Mouse (Mus musculus) heart, postnatal 0 days (tissue): ENCODE measurements around the gene Krtap6-5. TPM values are rescaled to one million over a fixed set of nuclear protein-coding genes. Genes with fewer than 3 reads are reported as not detected.
"Not testable (repeated sequence)": the region's sequence is repeated elsewhere in the genome, so short reads cannot be mapped to it uniquely, and the experiment has no call there.

ENCODE experiments used
- ATAC-seq: fragments of 200-750 bp; cut with Nextera tagmentation; 2 replicates; pipeline ENCODE4 v1.8.0; 2017; ENCODE audit warnings: low read depth, moderate number of reproducible peaks, moderate library complexity; ENCODE audit not compliant: insufficient read depth
- DNase-seq: peaks from one replicate; pipeline ENCODE4 v3.0.0-alpha.2; 2016; ENCODE audit warnings: low spot score
- H3K27ac ChIP-seq: fragments of 300-500 bp; sonication (generic); 2 replicates; pipeline ENCODE4 v1.5.1; 2014; ENCODE audit warnings: low read depth, mild to moderate bottlenecking
- H3K27me3 ChIP-seq: fragments of 300-500 bp; sonication (generic); 2 replicates; pipeline ENCODE4 v1.6.1; 2014; ENCODE audit warnings: low read length, mixed read lengths; ENCODE audit not compliant: control insufficient read depth, insufficient read depth
- H3K36me3 ChIP-seq: fragments of 300-500 bp; sonication (generic); replicated peaks from 2 replicates; pipeline ENCODE4 v1.6.1; 2014; ENCODE audit warnings: low read length, mixed read lengths; ENCODE audit not compliant: control insufficient read depth, insufficient read depth
- H3K4me1 ChIP-seq: fragments of 300-500 bp; sonication (generic); 2 replicates; pipeline ENCODE4 v1.6.1; 2014; ENCODE audit warnings: antibody characterized with exemption; ENCODE audit not compliant: control insufficient read depth, insufficient read depth
- H3K4me2 ChIP-seq: fragments of 300-500 bp; sonication (generic); 2 replicates; pipeline ENCODE4 v1.6.1; 2014; ENCODE audit warnings: low read depth, mild to moderate bottlenecking, low read length, moderate library complexity
- H3K4me3 ChIP-seq: fragments of 300-500 bp; sonication (generic); 2 replicates; pipeline ENCODE4 v1.5.1; 2014; ENCODE audit warnings: low read depth, low read length
- H3K9ac ChIP-seq: fragments of 300-500 bp; sonication (generic); replicated peaks from 2 replicates; pipeline ENCODE4 v1.6.1; 2014; ENCODE audit warnings: low read depth, low read length, mixed read lengths
- H3K9me3 ChIP-seq: fragments of 300-500 bp; sonication (generic); replicated peaks from 2 replicates; pipeline ENCODE4 v1.6.1; 2016; ENCODE audit warnings: low read length; ENCODE audit not compliant: control insufficient read depth
- CTCF ChIP-seq: IDR thresholded peaks from 2 replicates; pipeline ENCODE4 v1.5.1; 2016; ENCODE audit warnings: antibody characterized with exemption, control low read depth, low read depth
- EP300 ChIP-seq: IDR thresholded peaks from 2 replicates; pipeline ENCODE4 v1.6.1; 2016; ENCODE audit warnings: antibody characterized with exemption, low read depth
- WGBS: fragments of 180-500 bp; shearing (Covaris S2); extraction: QIAGEN DNeasy Blood & Tissue Kit; methylation state at CpG from one replicate; pipeline ENCODE4 v1.1.7; 2014; 5-methylcytosine and 5-hydroxymethylcytosine counted together
- polyA plus RNA-seq: library from polyadenylated mRNA; unstranded; fragments of >200 nt; fragmentation: Nextera tagmentation; extraction: Ambion mirVana; gene quantifications from 2 replicates; pipeline ENCODE4 v1.2.1, GENCODE M21; 2015
- total RNA-seq: library from RNA; depleted of rRNA; stranded (reverse); fragments of >200 nt; gene quantifications from 2 replicates; pipeline ENCODE4 v1.2.3, GENCODE M21; 2014; ENCODE audit warnings: low replicate concordance; rRNA removed

The Krtap6-5 gene
- not detected in 2 replicates for total RNA-seq
- polyA plus RNA-seq: not detected in 2 replicates

DNA sequence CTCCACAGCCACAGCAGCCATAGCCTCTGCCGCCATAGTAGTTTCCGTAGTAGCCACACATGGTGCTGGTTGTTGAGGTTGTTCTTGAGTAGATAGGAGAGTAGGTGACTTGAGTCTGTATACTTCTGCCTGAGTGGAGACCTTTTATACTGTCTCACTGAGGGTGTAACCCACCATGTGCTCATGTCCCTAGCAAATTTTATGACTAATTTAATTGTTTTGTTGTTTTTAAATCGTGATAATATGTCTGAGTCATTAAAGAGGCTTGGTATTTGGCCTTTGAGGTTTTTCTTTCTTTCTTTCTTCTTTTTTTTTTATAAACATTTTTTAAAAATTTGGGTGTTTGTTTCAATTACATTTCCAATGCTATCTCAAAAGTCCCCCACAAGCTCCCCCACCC, at the start of gene Krtap6-5:
Gene Krtap6-5 (minus strand): TSS at position 101 of the 400 bp plus-strand sequence.
- Histone ChIP-seq H3K27me3 (no peaks in the 10 kb centered on the region), H3K36me3 (no peaks in the 10 kb centered on the region), H3K9ac (no peak within 1 kb of the TSS), H3K4me1 (no peaks in the 10 kb centered on the region), H3K9me3 (no peaks in the 10 kb centered on the region), H3K4me3 (no peak within 1 kb of the TSS), H3K4me2 (no peak within 1 kb of the TSS), H3K27ac (no peak within 1 kb of the TSS)
- DNase-seq: no peak
- no peak for ATAC-seq
- no peak for TF ChIP-seq EP300
- no peak for TF ChIP-seq CTCF
- WGBS: 65% methylated on average over 3 of the region's 3 CpGs

DNA sequence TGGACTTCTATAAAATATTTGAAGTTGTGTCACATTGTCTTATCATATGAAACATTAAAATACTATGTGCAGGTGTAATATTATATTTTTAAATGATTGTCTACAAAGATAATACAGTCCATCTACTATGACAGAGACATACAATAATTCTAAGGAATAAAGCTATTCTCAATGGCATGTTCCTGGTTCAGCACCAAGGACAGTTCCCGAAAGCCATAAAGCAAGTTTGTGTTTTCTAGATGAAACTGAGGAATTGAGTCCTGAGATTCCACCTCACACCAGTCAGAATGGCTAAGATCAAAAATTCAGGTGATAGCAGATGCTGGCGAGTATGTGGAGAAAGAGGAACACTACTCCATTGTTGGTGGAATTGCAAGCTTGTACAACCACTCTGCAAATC, 23.4 kb upstream of the Krtap6-5 start:
- H3K36me3 ChIP-seq, H3K9me3 ChIP-seq, ATAC-seq, H3K4me3 ChIP-seq, H3K4me2 ChIP-seq, H3K9ac ChIP-seq, DNase-seq, H3K27me3 ChIP-seq, H3K4me1 ChIP-seq, H3K27ac ChIP-seq: not testable (repeated sequence)
- 52% methylated on average over 2 of the region's 2 CpGs for WGBS

DNA sequence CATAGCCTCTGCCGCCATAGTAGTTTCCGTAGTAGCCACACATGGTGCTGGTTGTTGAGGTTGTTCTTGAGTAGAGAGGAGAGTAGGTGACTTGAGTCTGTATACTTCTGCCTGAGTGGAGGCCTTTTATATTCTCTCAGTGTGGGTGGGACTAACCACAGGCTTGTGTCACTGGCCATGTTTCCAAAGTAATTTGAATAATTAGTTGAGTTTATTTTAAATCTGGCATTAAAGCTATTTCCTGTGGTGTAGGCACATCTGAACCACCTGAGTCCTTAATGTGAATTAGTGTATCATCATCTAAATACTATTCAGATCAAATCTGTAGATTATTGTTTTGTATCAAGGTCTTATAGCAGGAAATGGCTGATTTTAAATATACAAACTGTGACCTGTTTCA, 16.2 kb upstream of the Krtap6-5 start, which contains the start of gene 1110025L11Rik:
Gene 1110025L11Rik (minus strand): TSS at position 101 of the 400 bp plus-strand sequence.
- DNase-seq, H3K9ac ChIP-seq, H3K36me3 ChIP-seq, H3K4me2 ChIP-seq, ATAC-seq, H3K9me3 ChIP-seq, H3K27ac ChIP-seq, H3K4me3 ChIP-seq, H3K27me3 ChIP-seq, H3K4me1 ChIP-seq: not testable (repeated sequence)
- WGBS: no CpG with 5 or more reads among the region's 2 CpGs

DNA sequence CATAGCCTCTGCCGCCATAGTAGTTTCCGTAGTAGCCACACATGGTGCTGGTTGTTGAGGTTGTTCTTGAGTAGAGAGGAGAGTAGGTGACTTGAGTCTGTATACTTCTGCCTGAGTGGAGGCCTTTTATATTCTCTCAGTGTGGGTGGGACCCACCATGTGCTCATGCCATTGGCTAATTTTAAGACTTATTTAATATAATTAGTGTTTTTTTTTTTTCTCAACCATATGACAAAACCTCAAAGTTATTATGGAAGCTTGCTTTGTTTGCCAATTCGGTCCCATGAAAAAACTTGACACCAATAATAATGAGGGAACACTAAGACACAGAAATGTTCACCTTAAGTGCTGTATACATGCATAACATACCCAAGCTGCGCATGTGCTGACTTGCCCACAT, 6.3 kb downstream of the Krtap6-5 start, which contains the start of gene Gm10228:
Gene Gm10228 (minus strand): TSS at position 101 of the 400 bp plus-strand sequence.
- H3K4me3 ChIP-seq, ATAC-seq: not testable (repeated sequence)
- WGBS: 73% methylated on average over 2 of the region's 4 CpGs

DNA sequence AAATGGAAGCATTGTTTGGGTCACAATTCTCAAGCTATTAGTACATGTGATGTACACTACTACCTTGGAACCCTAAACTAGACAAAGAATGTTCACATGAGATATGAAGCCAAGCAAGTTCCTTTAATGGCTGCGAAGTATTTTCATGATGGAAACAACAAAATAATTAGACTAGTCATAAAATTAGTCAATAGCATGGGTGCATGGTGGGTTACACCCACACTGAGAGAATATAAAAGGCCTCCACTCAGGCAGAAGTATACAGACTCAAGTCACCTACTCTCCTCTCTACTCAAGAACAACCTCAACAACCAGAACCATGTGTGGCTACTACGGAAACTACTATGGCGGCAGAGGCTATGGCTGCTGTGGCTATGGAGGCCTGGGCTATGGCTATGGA, 16.3 kb downstream of the Krtap6-5 start, which contains the start of gene Krtap6-1:
Gene Krtap6-1 (plus strand): TSS at position 301 of the 400 bp plus-strand sequence.
- not testable (repeated sequence) for H3K4me3 ChIP-seq, DNase-seq, H3K4me2 ChIP-seq, ATAC-seq, H3K4me1 ChIP-seq, H3K9me3 ChIP-seq, H3K36me3 ChIP-seq, H3K9ac ChIP-seq, H3K27me3 ChIP-seq, H3K27ac ChIP-seq
- 81% methylated on average over 3 of the region's 3 CpGs for WGBS

More for the DNA sequence above, 6.3 kb downstream of the Krtap6-5 start, which contains the start of gene Gm10228:
- H3K36me3 ChIP-seq, H3K9me3 ChIP-seq, H3K4me2 ChIP-seq, H3K27ac ChIP-seq, H3K9ac ChIP-seq, DNase-seq, H3K4me1 ChIP-seq, H3K27me3 ChIP-seq: not testable (repeated sequence)

DNA sequence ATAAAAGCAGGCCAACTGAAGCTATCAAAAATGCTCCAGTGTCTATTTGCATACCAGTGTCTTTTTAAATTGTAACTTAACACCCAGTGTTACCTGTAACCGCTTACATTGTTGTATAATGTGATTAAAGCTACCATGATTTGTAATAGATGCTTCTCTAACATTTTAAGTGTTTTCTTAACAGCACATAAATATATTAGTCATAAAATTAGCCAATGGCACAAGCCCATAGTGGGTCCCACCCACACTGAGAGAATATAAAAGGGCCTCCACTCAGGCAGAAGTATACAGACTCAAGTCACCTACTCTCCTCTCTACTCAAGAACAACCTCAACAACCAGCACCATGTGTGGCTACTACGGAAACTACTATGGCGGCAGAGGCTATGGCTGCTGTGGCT, 32.7 kb downstream of the Krtap6-5 start, which contains the start of gene Gm10229:
Gene Gm10229 (plus strand): TSS at position 301 of the 400 bp plus-strand sequence.
- H3K27me3 ChIP-seq, DNase-seq, H3K4me3 ChIP-seq, H3K36me3 ChIP-seq, H3K4me2 ChIP-seq, H3K27ac ChIP-seq, ATAC-seq, H3K4me1 ChIP-seq, H3K9me3 ChIP-seq, H3K9ac ChIP-seq: not testable (repeated sequence)
- WGBS: 63% methylated on average over 1 of the region's 3 CpGs
